Mouse (Mus musculus) adrenal gland, postnatal 0 days (tissue): ENCODE results near the gene Hnrnpc. TPM values are rescaled to one million over a fixed set of nuclear protein-coding genes. Genes with fewer than 3 reads are reported as not detected.

Source experiments
- polyA plus RNA-seq: library from polyadenylated mRNA; unstranded; fragments of >200 nt; fragmentation: Nextera tagmentation; extraction: Ambion mirVana; gene quantifications from 2 replicates; pipeline ENCODE4 v1.2.1, GENCODE M21; 2015

Hnrnpc gene
- polyA plus RNA-seq = 233 and 256 TPM in 2 replicates

GRCm38 (mm10) chr14:52103856-52104676, at the start of gene Hnrnpc:
TSS of gene Hnrnpc (minus strand) at chr14:52104028.

GRCm38 (mm10) chr14:52110346-52110745, 6.5 kb upstream of the Hnrnpc start, which contains the start of gene Rpgrip1:
TSS of gene Rpgrip1 (plus strand) at chr14:52110704.

GRCm38 (mm10) chr14:52042359-52042758, 61.5 kb downstream of the Hnrnpc start, which contains the start of gene Olfr221:
TSS of gene Olfr221 (minus strand) at chr14:52042459.

Other genes with a start within 250 kb of the Hnrnpc start
- gene Mettl17, start 219.2 kb downstream of the Hnrnpc start, polyA plus RNA-seq = 28.6 and 34.4 TPM in 2 replicates
- 0.06 and 0.36 TPM in 2 replicates for gene Slc39a2, start 211.1 kb downstream of the Hnrnpc start, polyA plus RNA-seq
- 119 and 138 TPM in 2 replicates for gene Ndrg2, start 189.9 kb downstream of the Hnrnpc start, polyA plus RNA-seq
- gene Tppp2, start 185.6 kb downstream of the Hnrnpc start, polyA plus RNA-seq = not detected in 2 replicates
- gene Rnase13, start 181.3 kb downstream of the Hnrnpc start, polyA plus RNA-seq = 0.08 TPM in 1 of 2 replicates, not detected in the other
- gene Arhgef40, start 119.3 kb downstream of the Hnrnpc start, polyA plus RNA-seq = 42.5 and 43.7 TPM in 2 replicates
- gene Tmem253, start 88.4 kb downstream of the Hnrnpc start, polyA plus RNA-seq = 0.46 and 1.7 TPM in 2 replicates
- 13.9 and 20.6 TPM in 2 replicates for gene Zfp219, start 83.3 kb downstream of the Hnrnpc start, polyA plus RNA-seq
- not detected in 2 replicates for gene Olfr221, start 61.6 kb downstream of the Hnrnpc start, polyA plus RNA-seq
- gene Rpgrip1, start 6.7 kb upstream of the Hnrnpc start, polyA plus RNA-seq = 26.3 and 31.5 TPM in 2 replicates
- 17.0 and 23.9 TPM in 2 replicates for gene Supt16, start 93.4 kb upstream of the Hnrnpc start, polyA plus RNA-seq
- gene Chd8, start 153.8 kb upstream of the Hnrnpc start, polyA plus RNA-seq = 20.6 and 25.1 TPM in 2 replicates
- gene Tox4, start 175.1 kb upstream of the Hnrnpc start, polyA plus RNA-seq = 24.0 and 36.6 TPM in 2 replicates
- gene Rab2b, start 175.5 kb upstream of the Hnrnpc start, polyA plus RNA-seq = 25.4 and 31.6 TPM in 2 replicates
- gene Mettl3, start 201.1 kb upstream of the Hnrnpc start, polyA plus RNA-seq = 18.7 and 20.8 TPM in 2 replicates
- gene Sall2, start 224.7 kb upstream of the Hnrnpc start, polyA plus RNA-seq = 5.8 TPM in 2 replicates